Mouse (Mus musculus): ENCODE results near the gene Csmd2.

Csmd2 gene

DNA sequence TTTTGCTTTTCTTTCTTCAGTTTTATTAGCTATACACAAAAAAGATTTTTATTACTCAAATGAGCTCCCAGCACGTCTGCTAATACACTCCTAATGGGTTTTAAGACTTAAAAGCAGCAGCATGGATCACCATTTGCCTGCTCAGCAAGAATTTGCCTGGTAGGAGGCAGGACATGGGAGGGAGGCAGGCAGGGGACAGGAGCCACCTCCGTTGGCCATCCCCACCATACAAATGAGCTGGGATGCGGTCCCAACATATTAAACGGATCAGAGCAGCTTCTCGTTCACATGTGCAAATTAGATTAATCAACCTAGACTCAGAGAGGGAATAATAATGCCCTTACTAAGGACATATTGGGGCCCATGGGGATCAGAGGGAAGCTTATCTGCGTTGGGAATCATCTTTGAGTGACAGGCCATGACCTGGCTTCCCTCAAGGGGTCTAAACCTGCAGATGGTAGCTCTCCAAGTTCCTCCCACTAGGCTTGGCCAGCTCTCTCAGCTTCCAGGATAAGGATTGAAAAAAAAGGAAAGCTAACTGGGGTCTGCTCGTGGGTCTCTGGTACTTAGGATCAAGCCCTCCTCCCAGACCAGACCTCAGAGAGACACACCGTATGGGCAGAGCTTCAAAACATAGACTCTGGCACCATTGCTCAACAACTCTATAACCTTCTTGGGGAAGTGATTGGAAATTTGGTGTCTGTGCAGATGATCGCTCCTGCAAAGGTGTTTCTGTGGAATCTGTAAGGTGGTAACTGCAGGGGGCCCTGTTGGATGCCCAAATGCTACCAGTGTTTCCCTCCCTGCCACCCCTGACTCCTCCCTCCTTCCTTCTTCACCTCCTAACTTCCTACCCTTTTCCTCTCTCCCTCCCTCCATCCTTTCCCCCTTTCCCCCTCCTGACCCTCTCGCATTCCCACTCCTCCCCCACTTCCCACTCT lies 153.8 kb downstream of the Csmd2 start:
- DNase-seq, result no peak

DNA sequence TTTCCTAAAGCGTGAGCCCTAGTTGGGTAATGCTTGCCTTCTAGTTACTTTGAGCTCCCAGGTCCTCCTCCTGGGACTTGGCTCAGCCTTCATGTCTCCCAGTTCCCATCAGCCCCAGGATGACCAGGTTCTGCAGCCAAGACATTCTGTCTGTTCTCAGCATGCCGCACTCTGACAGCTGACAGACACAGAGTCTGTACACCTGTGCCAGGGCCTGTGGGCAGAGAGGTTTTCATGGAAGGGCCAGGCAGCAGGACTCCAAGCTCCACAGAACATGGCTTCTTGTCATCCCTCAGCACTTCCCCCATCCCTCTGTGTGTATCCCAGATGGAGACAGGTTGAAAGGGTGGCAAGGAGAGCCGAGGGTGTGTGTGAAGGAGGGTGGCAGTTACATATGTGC lies 154.6 kb downstream of the Csmd2 start:
- DNase-seq, result no peak

DNA sequence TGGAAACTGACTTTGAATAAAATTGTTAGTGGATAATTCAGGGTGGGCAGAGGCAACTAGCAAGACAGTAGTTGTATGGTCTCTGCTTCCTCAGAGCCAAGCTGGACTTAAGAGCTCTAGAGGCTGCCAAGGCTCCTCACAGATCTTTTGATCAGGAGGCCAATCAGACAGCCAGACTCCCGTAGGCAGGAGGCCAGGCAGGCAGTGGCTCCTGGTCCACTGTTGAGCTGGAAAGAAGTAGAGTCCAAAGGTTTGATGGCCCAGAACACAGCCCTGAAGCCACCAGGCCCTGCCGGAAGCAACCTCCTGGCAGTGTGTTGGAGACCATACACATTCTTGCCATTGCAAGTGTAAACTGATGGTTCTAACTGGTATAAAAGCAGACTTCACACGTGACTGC lies 155.5 kb downstream of the Csmd2 start:
- DNase-seq, result no peak

- DNase-seq, result no peak
Observed at GRCm38 (mm10) chr4:128149524-128149923, 161.9 kb downstream of the Csmd2 start.

- DNase-seq, result no peak
Observed at GRCm38 (mm10) chr4:128152066-128152465, 164.4 kb downstream of the Csmd2 start.

DNA sequence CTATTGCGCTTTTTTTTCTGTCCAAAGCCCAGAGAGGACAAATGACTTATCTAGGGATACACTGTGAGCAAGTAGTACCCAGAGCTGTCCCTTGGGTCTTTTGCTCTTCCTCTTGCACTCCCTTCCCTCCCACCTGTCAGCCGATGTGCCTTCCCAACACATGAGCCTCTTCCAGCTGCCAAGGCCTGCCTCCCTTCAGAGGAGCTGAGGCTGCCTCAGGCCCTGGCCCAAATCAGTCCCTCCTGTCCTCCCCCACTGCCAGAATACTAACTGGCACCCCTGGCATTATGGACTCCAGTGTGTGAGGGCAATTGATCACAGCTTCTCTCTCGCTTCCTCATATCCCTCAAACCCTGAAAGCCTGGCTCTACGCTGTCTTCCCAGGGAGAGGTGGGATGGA lies 165.5 kb downstream of the Csmd2 start:
- DNase-seq, result no peak

GRCm38 (mm10) chr4:128155226-128155625 lies 167.6 kb downstream of the Csmd2 start:
- no peak for DNase-seq

GRCm38 (mm10) chr4:128160656-128161055 lies 173.0 kb downstream of the Csmd2 start:
- no peak for DNase-seq

- DNase-seq, result no peak
Observed at GRCm38 (mm10) chr4:128170181-128170580, 182.5 kb downstream of the Csmd2 start.

GRCm38 (mm10) chr4:128171233-128171632 lies 183.6 kb downstream of the Csmd2 start:
- no peak for DNase-seq

- DNase-seq, result no peak
Observed at GRCm38 (mm10) chr4:128171701-128172100, 184.0 kb downstream of the Csmd2 start.

- no peak for DNase-seq
Observed at GRCm38 (mm10) chr4:128178974-128179373, 191.3 kb downstream of the Csmd2 start.

DNA sequence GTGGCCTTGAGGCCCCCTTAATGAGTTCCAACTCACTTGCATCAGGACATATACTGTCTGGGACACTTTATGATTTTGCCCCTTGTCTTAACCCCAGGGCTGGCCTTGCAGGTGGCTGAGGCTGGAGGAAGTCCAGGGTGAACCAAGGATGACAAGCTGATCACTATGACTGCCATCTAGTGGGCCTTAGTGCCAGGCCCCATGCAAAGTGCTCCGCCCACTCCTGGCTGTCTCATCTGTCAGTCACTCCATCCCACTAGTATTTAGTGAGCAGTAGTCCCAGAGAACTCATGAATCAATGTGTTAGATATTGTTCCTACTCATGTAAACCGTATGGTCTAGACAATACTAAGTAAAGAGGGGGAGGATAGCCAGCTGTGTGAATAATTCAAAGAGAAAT lies 191.9 kb downstream of the Csmd2 start:
- no peak for DNase-seq

- no peak for DNase-seq
Observed at GRCm38 (mm10) chr4:128184747-128185146, 197.1 kb downstream of the Csmd2 start.

GRCm38 (mm10) chr4:128194454-128194853 lies 206.8 kb downstream of the Csmd2 start:
- no peak for DNase-seq

DNA sequence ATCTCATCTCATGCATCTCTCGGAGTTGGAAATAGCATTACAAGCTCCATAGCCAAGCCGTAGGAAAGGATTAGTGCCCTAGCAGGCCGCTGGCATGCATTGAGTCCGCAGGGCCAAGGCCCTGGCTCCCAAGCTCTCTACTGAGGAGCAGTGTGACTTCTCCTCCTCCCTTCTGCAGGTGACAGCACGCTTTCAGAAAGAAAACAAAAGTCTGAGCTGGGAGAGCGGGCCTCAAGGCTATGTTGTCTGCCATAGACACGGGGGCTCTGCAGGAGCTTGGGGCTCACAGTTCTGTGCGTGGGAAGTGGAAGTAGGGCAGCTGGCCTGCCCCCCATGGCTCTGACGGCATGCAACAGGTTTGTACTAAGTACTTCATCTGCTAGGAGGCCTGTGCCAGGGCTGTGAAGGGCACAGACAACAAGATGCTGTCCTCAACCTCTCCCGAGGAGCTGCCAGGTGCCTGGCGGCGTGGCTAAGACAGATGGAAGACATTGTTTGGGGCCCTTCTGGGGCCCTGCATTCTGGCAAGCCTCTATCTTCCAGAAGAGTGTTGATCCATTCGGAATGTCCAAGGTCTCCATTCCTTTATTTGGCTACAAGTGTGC lies 230.4 kb downstream of the Csmd2 start:
- DNase-seq, result no peak

- DNase-seq, result no peak
Observed at GRCm38 (mm10) chr4:128224453-128224852, 236.8 kb downstream of the Csmd2 start.

DNA sequence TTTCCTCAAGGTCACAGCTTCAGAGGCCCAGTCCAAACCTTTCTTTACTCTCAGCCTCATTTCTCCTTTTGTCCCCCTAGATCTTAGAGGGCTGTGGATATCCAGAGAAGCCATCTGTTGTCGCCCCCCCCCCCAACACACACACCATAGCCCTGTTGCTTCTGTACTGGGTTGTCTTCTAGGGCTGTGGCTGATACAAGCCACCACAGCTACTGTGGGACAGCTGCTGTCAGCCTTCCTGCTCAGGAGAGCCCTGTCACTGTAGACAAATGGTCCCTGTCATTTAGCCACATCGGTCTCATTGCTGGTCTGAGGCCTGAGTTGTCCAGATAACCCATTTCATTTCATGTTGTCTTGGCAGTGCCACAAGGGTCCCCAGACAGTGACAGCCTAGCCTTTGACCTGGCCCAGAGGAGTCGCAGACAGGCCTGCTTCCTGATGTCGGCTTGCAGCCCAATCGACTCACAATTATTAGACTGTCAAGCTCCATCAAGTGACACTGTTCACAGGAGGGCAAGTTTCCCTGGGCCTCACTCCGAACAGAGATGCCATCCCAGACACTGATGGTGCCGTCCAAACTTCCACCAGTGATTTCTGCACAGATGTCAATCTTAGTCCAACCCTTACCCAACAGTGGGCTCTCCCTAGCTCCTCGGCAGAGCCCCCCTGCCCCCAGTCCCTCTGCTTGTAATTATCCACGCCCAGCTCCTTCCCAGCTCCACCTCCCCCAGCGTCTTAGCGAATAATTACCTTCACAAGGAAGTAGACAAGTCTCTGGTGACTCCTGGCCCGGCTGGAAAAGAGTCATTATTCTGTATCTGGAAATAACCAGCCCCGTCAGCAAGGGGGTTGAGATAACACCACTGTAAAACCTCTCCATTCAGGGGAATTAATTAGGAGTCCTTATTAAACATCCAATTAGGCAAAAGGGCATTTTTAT lies 240.0 kb downstream of the Csmd2 start:
- DNase-seq, result no peak

GRCm38 (mm10) chr4:128233458-128233857 lies 245.8 kb downstream of the Csmd2 start:
- no peak for DNase-seq

GRCm38 (mm10) chr4:128239113-128239512 lies 251.5 kb downstream of the Csmd2 start:
- no peak for DNase-seq

- no peak for DNase-seq
Observed at GRCm38 (mm10) chr4:128241075-128241853, 253.6 kb downstream of the Csmd2 start.

- no peak for DNase-seq
Observed at GRCm38 (mm10) chr4:128241854-128242356, 254.2 kb downstream of the Csmd2 start.

Data from lung, adult 18-20 months (tissue).